Mouse (Mus musculus) telencephalon, adult 2 months (tissue): ENCODE data around the gene Lims1.
A peak's percentile ranks its signal among the peaks of the same experiment; 100 is the strongest.

Experiments
- DNase-seq: peaks from one replicate; pipeline ENCODE4 v3.0.0-alpha.2; 2011; ENCODE audit warnings: low read depth, low spot score

The Lims1 gene

DNA sequence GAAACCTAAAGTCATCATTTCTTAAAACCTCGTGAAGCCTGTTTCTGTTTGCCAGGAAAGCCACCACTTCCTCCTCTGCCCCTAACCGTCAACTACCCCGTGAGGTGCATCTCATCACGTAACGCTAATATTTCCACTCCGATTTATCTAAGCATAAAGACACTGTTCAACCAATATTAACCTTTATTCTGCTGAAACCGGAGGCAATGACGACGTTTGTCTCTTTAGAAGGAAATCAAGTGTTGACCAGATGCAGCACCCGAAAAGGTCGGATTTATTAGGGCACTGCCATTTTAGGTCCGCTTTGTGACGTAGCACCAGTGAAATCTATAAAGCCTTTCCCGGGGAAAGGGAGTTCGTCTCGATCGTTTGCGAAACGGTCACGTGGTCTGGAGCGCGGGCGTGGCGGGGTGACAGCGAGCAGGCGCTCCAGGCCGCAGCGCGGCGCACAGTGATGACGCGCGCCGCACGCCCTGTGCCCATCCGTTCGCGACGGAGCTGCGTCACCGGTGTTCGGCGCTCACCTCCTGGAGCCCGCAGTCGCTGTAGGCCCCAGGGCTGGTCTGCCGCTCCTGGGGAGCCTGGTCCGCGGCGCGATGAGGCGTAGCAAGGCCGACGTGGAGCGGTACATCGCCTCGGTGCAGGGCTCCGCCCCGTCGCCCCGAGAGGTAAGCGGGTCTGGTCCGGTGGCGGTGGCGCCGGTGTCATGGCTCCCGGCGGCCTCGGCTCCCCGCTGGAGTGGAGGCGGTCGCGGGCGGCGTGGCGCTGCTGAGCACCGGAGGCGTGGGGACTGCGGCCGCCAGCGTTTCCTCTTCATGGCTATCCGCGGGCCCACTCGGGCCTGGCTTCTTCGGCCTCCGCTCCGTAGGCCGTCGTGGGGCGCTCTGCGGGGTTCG is 123.4 kb downstream of the Lims1 start, which contains the start of gene Ranbp2:
Ranbp2 (plus strand) TSS at position 537 of the 896 bp plus-strand sequence.
- DNase-seq: peak; percentile 98

GRCm38 (mm10) chr10:58447280-58447781 is 124.1 kb downstream of the Lims1 start:
- peak; percentile 16 for DNase-seq

GRCm38 (mm10) chr10:58451575-58451974 is 128.3 kb downstream of the Lims1 start:
- DNase-seq: no peak

DNA sequence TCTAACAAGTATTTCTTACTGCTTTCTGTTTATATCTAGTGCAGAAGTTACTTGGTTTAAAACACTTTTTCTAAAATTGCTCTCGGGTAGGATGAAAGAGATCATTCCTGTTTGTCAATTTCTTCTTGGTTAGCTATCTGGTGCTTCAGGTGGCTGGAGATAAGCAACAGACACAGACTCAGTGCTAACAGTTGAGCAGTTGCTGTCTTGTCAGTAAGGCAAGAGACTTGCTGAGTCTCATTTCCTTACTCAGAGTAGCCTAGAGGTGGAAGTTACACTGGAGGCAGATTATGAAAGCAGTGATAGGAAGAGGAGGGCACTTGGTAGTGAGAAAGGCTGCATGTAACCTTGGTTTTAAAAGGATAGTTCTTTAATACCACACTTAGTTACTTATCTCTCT is 128.9 kb downstream of the Lims1 start:
- no peak for DNase-seq

DNA sequence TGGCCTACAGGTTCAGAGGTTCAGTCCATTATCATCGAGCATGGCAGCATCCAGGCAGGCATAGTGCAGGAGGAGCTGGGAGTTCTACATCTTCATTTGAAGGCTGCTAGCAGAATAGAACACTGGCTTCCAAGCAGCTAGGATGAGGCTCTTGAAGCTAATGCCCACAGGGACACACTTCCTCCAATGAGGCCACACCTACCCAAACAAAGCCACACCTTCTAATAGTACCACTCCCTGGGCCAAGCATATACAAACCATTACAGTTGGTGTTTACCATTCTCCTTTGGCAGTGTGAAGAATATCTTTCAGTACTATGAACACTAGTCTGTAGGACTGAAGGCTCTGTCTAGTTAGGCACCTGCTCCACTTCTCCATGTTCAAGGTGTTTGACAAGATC is 136.6 kb downstream of the Lims1 start:
- DNase-seq: no peak
